Mouse (Mus musculus): ENCODE measurements at regions not wholly inside any gene's neighbourhood (a gene's known extent, or its start where the extent isn't known, plus 50 kb on each side); places are given as distances from the start of the nearest gene placed in this dataset.

- DNase-seq (ENCODE audit: low read depth, low spot score) = peak; percentile 3
Measured at GRCm38 (mm10) chr17:62109052-62109451, 772.1 kb downstream of the Efna5 start.

GRCm38 (mm10) chr17:62083281-62083680, 797.8 kb downstream of the Efna5 start:
- no peak for DNase-seq (ENCODE audit: low read depth, low spot score)

GRCm38 (mm10) chr17:62077604-62078003, 803.5 kb downstream of the Efna5 start:
- no peak for DNase-seq (ENCODE audit: low read depth, low spot score)

- no peak for DNase-seq (ENCODE audit: low read depth, low spot score)
Measured at GRCm38 (mm10) chr17:62064939-62065338, 816.2 kb downstream of the Efna5 start.

- DNase-seq (ENCODE audit: low read depth, low spot score) = no peak
Measured at GRCm38 (mm10) chr17:62058016-62058415, 823.1 kb downstream of the Efna5 start.

- no peak for DNase-seq (ENCODE audit: low read depth, low spot score)
Measured at GRCm38 (mm10) chr17:62054801-62055200, 826.3 kb downstream of the Efna5 start.

GRCm38 (mm10) chr17:62048989-62049388, 832.1 kb downstream of the Efna5 start:
- DNase-seq (ENCODE audit: low read depth, low spot score) = no peak

GRCm38 (mm10) chr17:62030614-62031013, 850.5 kb downstream of the Efna5 start:
- DNase-seq (ENCODE audit: low read depth, low spot score) = no peak

Data from WW6 (cell line).